Mouse (Mus musculus) kidney, adult 11 months (tissue): Measurements from ENCODE around the gene Acp6.
A peak's percentile ranks its signal among the peaks of the same experiment; 100 is the strongest.

Experiments
- DNase-seq: peaks from one replicate; pipeline ENCODE4 v3.0.0; 2022

Acp6 gene

GRCm38 (mm10) chr3:97199261-97199660, 40.7 kb downstream of the Acp6 start:
- DNase-seq, result no peak

DNA sequence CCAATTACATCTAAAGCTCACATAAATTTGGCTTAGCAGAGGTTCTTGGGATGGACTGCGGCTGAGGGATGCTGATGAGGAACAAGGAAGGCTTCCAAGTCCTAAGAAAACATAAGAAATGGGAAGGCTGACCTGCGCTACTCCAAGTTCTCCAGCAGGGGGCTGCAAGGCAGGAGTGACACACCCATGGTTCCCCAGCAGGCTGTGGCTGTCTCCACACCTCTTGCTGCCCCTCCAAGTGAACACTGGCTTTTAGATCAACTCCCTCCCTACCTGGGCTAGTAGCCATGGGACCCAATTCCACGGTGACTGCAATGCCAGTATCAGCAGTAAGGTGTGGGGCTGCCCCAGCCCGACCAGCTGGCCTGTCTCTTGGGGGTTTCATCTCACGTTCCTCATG, 43.4 kb downstream of the Acp6 start:
- DNase-seq, result peak; percentile 44

- DNase-seq, result no peak
These were observed 45.3 kb downstream of the Acp6 start for GRCm38 (mm10) chr3:97203880-97204279.

- no peak for DNase-seq
These were observed 47.9 kb downstream of the Acp6 start for GRCm38 (mm10) chr3:97206521-97206920.

DNA sequence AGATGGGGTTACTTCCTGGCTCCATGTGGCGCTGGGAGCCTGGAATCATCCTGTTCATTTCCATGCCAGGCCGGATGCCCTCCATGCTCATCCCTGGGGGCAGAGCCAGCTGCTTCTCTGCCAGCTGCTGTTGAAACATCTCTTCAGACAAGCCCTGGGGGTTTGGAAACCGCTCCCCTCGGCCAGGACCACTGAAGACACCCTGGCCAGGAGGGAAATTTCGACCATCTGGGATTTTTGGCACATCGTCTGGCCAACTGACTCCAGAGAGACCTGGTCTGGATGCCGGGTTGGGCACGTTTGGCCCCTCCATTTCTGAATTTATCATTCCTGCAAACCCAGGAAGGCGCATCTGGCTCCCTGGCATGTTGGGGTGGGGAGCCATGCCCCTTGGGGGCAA, 50.8 kb downstream of the Acp6 start:
- no peak for DNase-seq

GRCm38 (mm10) chr3:97211177-97211576, 52.6 kb downstream of the Acp6 start:
- DNase-seq, result no peak

DNA sequence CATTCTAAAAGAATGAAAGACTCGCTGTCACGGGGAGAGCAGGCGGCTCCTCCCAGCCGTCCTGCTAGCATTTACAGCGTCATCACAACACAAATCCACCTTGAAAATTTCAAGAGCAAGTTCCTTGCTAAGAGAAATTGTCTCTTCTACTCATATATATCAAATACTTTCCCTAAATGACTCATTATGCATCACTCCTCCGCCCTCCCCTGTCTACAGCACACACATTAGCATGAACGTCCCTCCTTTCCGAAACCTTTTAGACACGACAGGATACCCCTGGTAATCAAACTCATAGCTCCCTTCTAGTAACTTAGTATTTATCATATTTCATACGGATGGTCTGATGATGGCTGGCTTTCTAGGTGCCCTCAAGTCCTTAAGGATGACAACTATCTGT, 55.3 kb downstream of the Acp6 start:
- DNase-seq, result no peak

DNA sequence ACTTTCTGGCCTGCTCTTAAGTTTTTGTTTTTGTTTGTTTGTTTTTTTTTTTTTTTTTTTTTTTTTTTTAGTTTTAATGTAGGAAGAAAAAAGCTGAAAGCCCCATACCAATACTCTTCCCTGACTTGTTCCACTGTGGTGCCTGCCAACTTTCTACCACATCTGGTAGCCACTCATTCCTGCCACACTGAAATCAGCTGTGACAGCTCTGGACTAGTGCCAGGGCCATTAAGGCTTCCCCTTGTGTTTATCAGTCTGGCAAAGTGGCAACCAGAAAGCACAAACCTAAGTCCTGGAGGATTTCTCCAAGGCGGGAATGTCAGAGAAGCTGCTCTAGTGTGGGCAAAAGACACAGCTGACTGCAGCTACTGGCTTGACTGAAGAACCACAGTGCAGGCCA, 55.9 kb downstream of the Acp6 start:
- DNase-seq, result no peak

- no peak for DNase-seq
These were observed 56.9 kb downstream of the Acp6 start for GRCm38 (mm10) chr3:97215526-97215925.

GRCm38 (mm10) chr3:97223261-97223660, 64.7 kb downstream of the Acp6 start:
- DNase-seq, result no peak

DNA sequence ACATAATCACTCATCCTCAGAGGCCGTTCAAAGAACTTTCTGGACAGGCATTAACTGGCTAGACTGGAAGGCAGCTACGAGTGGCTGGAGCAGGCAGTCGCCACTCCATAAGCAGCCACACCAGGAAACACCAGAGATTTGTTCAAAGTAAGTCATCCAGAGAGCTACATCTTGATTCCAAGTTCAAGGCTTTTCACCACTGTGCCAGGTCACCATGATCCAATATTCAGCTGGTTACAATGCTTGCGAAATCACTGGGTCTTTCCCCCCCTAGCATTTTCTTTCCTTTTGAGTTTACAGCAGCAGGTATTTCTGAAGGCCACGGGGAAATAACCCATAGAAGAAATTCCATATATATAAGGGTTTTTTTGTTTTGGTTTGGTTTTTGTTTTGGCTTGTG, 66.7 kb downstream of the Acp6 start:
- DNase-seq, result no peak

DNA sequence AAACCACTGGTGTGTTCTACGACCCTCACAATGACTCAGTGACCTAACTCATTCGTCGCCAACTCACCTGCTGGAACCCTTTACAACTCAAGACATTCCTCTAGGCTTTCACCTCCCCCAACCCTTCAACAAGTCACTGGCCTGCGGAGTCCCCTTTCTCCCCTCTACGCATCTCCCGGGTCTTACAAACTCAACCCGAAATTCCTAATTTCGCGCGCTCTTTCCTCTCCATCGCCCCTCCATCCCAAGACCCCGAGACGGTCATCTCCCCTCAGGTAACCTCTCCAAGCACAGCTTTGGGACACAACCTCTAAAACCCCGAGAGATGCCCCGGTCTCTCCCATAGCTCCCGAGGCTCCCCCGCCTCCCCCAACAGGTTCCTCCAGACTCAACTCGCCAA, 68.1 kb downstream of the Acp6 start:
- no peak for DNase-seq
